Mouse (Mus musculus) brain, embryonic 18.5 days (tissue): Measurements from ENCODE around the gene Hirip3.
"Not testable (repeated sequence)": the region's sequence is repeated elsewhere in the genome, so short reads cannot be mapped to it uniquely, and the experiment has no call there.

Experiments
- DNase-seq: peaks from one replicate; pipeline ENCODE4 v3.0.0-alpha.2; 2012; ENCODE audit warnings: low read depth, low spot score

Hirip3 gene

GRCm38 (mm10) chr7:126853454-126853853, 8.3 kb upstream of the Hirip3 start:
- DNase-seq, result no peak

GRCm38 (mm10) chr7:126855641-126856040, 6.1 kb upstream of the Hirip3 start:
- no peak for DNase-seq

GRCm38 (mm10) chr7:126856741-126857420, 4.9 kb upstream of the Hirip3 start:
- DNase-seq, result no peak

- DNase-seq, result no peak
Measured at GRCm38 (mm10) chr7:126860987-126861386, 785 bp upstream of the Hirip3 start.

- peak; percentile 91 for DNase-seq
Measured at GRCm38 (mm10) chr7:126862147-126862784, 494 bp downstream of the Hirip3 start, which contains the start of gene Ino80e. Gene Ino80e (minus strand): TSS chr7:126862377.

GRCm38 (mm10) chr7:126863791-126864190, 2.0 kb downstream of the Hirip3 start:
- DNase-seq, result no peak

GRCm38 (mm10) chr7:126867534-126867933, 5.8 kb downstream of the Hirip3 start:
- no peak for DNase-seq

GRCm38 (mm10) chr7:126868003-126868402, 6.2 kb downstream of the Hirip3 start:
- no peak for DNase-seq

- DNase-seq, result no peak
Measured at GRCm38 (mm10) chr7:126869780-126870519, 8.2 kb downstream of the Hirip3 start.

- DNase-seq, result no peak
Measured at GRCm38 (mm10) chr7:126870520-126870891, 8.7 kb downstream of the Hirip3 start.

- no peak for DNase-seq
Measured at GRCm38 (mm10) chr7:126877239-126877638, 15.5 kb downstream of the Hirip3 start.

GRCm38 (mm10) chr7:126881040-126881439, 19.3 kb downstream of the Hirip3 start:
- no peak for DNase-seq

- DNase-seq, result no peak
Measured at GRCm38 (mm10) chr7:126883731-126884181, 22.0 kb downstream of the Hirip3 start.

GRCm38 (mm10) chr7:126884286-126885164, 22.8 kb downstream of the Hirip3 start, which contains the start of gene Taok2:
Gene Taok2 (minus strand): TSS chr7:126884703.
- DNase-seq, result peak; percentile 97

- DNase-seq, result no peak
Measured at GRCm38 (mm10) chr7:126887281-126887680, 25.5 kb downstream of the Hirip3 start.

- DNase-seq, result no peak
Measured at GRCm38 (mm10) chr7:126888852-126889251, 27.1 kb downstream of the Hirip3 start.

- DNase-seq, result no peak
Measured at GRCm38 (mm10) chr7:126896912-126897311, 35.1 kb downstream of the Hirip3 start.

- no peak for DNase-seq
Measured at GRCm38 (mm10) chr7:126897390-126898101, 35.8 kb downstream of the Hirip3 start.

GRCm38 (mm10) chr7:126898102-126898990, 36.6 kb downstream of the Hirip3 start:
- DNase-seq, result peak; percentile 78

GRCm38 (mm10) chr7:126899781-126900180, 38.0 kb downstream of the Hirip3 start:
- not testable (repeated sequence) for DNase-seq
